18 mouse cellular contexts compared by ENCODE assay signal in genomic region chr13:110724836-110725235, GRCm38 (mm10).
"Had no signal": no experiment of that assay in that cellular context is flagged by ENCODE, and none has a peak within 500 bp of the region (broad histone marks: within the 10 kb centered on the region; RNA-seq: fewer than 3 reads in every experiment).

No protein-coding gene starts in this region.

- DNase-seq: lung, embryonic 14.5 days; lung, postnatal 10 days; lung, postnatal 4 days; midbrain, embryonic 14.5 days; retina, postnatal 1 day; right cerebral cortex, adult 18-20 months; right cerebral cortex, postnatal 25 days; right cerebral cortex, postnatal 4 days; spleen, adult 18-20 months; thymus, adult 18-20 months; thymus, postnatal 14 days; thymus, postnatal 36 days had no signal

- H3K27me3 ChIP-seq: midbrain, embryonic 12.5 days; neural tube, embryonic 13.5 days; neural tube, embryonic 15.5 days had no signal

- H3K9ac ChIP-seq: lung, embryonic 14.5 days; midbrain, embryonic 12.5 days; neural tube, embryonic 13.5 days; neural tube, embryonic 15.5 days had no signal

- H3K4me1 ChIP-seq: midbrain, embryonic 10.5 days; midbrain, embryonic 12.5 days had no signal

- H3K9me3 ChIP-seq: midbrain, embryonic 10.5 days; midbrain, embryonic 12.5 days; neural tube, embryonic 13.5 days; neural tube, embryonic 15.5 days had no signal

- ATAC-seq: midbrain, embryonic 16.5 days had no signal

- H3K4me2 ChIP-seq: lung, embryonic 14.5 days; midbrain, embryonic 12.5 days; neural tube, embryonic 13.5 days; neural tube, embryonic 15.5 days had no signal

- H3K4me3 ChIP-seq: midbrain, embryonic 10.5 days; midbrain, embryonic 12.5 days; myocyte; neural tube, embryonic 13.5 days; neural tube, embryonic 15.5 days had no signal

- H3K36me3 ChIP-seq: midbrain, embryonic 10.5 days; midbrain, embryonic 12.5 days; neural tube, embryonic 13.5 days; neural tube, embryonic 15.5 days had no signal

- H3K27ac ChIP-seq: midbrain, embryonic 10.5 days; midbrain, embryonic 12.5 days; neural tube, embryonic 13.5 days; neural tube, embryonic 15.5 days had no signal
